Mouse (Mus musculus) myocyte (in vitro differentiated cells): ENCODE data around the gene Gga3.

ENCODE experiments used
- CEBPB ChIP-seq: IDR thresholded peaks from 2 replicates; pipeline ENCODE4 v1.6.1; 2011; ENCODE audit warnings: mild to moderate bottlenecking, moderate library complexity; ENCODE audit not compliant: poor library complexity, insufficient read depth, severe bottlenecking
- E2F4 ChIP-seq: IDR thresholded peaks from one replicate; pipeline ENCODE4 v1.6.1; 2011; ENCODE audit warnings: mild to moderate bottlenecking, control low read depth, moderate library complexity; ENCODE audit not compliant: insufficient read depth
- MAX ChIP-seq: IDR thresholded peaks from one replicate; pipeline ENCODE4 v1.6.1; 2011; ENCODE audit warnings: low read depth, mild to moderate bottlenecking, control low read depth
- MYOD1 ChIP-seq, 3 experiments: IDR thresholded peaks; one replicate each; pipeline ENCODE4 v1.6.1; 2011; ENCODE audit warnings: control low read depth in 2 of 3, low read depth in 2 of 3, mild to moderate bottlenecking in 2 of 3, moderate library complexity in 1 of 3; ENCODE audit not compliant: insufficient read length in 2 of 3, control insufficient read depth in 1 of 3
- MYOG ChIP-seq, 3 experiments: IDR thresholded peaks; one replicate each; pipeline ENCODE4 v1.6.1; 2011; ENCODE audit warnings: control low read depth in 2 of 3, low read depth in 2 of 3, mild to moderate bottlenecking in 2 of 3; ENCODE audit not compliant: insufficient read length in 2 of 3, control insufficient read depth in 1 of 3, insufficient read depth in 1 of 3
- POLR2A ChIP-seq: IDR thresholded peaks from one replicate; pipeline ENCODE4 v1.6.1; 2011; ENCODE audit warnings: low read depth, mild to moderate bottlenecking, control low read depth, moderate library complexity; ENCODE audit not compliant: insufficient read length
- POLR2AphosphoS2 ChIP-seq: IDR thresholded peaks from one replicate; pipeline ENCODE4 v1.6.1; 2011; ENCODE audit warnings: low read depth, control low read depth; ENCODE audit not compliant: insufficient read length
- REST ChIP-seq: IDR thresholded peaks from one replicate; pipeline ENCODE4 v1.6.1; 2011; ENCODE audit warnings: mild to moderate bottlenecking, control low read depth, moderate library complexity; ENCODE audit not compliant: insufficient read depth, insufficient read length
- SRF ChIP-seq: IDR thresholded peaks from one replicate; pipeline ENCODE4 v1.6.1; 2011; ENCODE audit warnings: low read depth; ENCODE audit not compliant: control insufficient read depth, insufficient read length
- TCF12 ChIP-seq: IDR thresholded peaks from one replicate; pipeline ENCODE4 v1.6.1; 2011; ENCODE audit warnings: mild to moderate bottlenecking, control low read depth; ENCODE audit not compliant: poor library complexity, insufficient read depth, severe bottlenecking
- TCF3 ChIP-seq: IDR thresholded peaks from one replicate; pipeline ENCODE4 v1.6.1; 2011; ENCODE audit warnings: low read depth, control low read depth; ENCODE audit not compliant: insufficient read length
- USF1 ChIP-seq: IDR thresholded peaks from one replicate; pipeline ENCODE4 v1.6.1; 2011; ENCODE audit warnings: low read depth, mild to moderate bottlenecking, control low read depth, moderate library complexity

DNA sequence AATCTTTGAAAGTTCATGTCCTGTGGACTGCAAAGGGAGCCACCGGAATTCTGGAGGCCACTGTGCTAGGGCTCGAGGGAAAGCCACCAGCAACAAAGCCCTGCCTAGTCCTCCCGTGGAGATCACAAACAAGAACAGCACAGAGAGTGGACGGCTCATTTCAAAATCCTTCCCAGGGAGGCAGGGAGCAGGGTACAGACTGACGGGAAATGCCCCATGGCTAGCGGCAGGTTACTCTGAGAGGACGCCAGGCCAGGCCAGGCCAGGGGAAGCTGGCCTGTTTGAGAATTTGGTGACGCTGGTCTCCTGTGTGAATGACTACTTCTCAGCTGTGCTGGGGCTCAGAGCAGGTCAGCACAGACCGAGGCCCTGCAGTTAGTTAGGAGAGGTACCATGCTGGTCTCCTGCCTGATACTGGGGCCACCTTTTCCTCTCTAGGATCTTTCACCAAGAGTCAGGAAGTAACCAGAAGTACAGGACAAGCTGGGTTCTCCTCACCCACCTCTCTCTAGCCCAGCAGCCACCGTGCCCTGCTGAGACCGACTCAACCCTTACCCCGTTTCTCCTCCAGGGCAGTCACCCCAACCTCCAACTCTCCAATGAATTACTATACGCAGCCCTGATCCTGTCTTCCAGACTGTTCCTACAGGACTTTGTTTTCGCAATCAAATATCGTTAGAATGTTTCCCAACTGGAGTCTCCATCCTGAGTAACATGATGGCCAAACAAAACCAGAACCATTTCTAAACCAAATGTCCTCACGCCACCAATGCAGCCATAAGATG lies 15.1 kb upstream of the Gga3 start:
- TF ChIP-seq TCF12 = no peak
- no peak for TF ChIP-seq POLR2A
- TF ChIP-seq USF1 = no peak
- no peak for TF ChIP-seq POLR2AphosphoS2
- TF ChIP-seq TCF3 = no peak
- TF ChIP-seq CEBPB = no peak
- no peak for TF ChIP-seq MYOD1 (IDR thresholded peaks at IDR 0.05; ENCODE audit: control insufficient read depth in 1 of 3, insufficient read length in 2 of 3, low read depth in 2 of 3)
- TF ChIP-seq REST = no peak
- no peak for TF ChIP-seq SRF
- TF ChIP-seq MAX = no peak
- no peak for TF ChIP-seq E2F4
- no peak for TF ChIP-seq MYOG (IDR thresholded peaks at IDR 0.05; ENCODE audit: control insufficient read depth in 1 of 3, insufficient read depth in 1 of 3, insufficient read length in 2 of 3, low read depth in 2 of 3)
